Mouse (Mus musculus) erythroblast, embryonic 14.5 days (primary cell): Measurements from ENCODE around the gene Cldn2.

Experiments
- GATA1 ChIP-seq: IDR thresholded peaks from 2 replicates; pipeline ENCODE4 v1.6.1; 2012; ENCODE audit warnings: low read length, inconsistent platforms, mixed read lengths
- TAL1 ChIP-seq: IDR thresholded peaks from 3 replicates; pipeline ENCODE4 v1.6.1; 2012; ENCODE audit warnings: low read length, inconsistent platforms, mixed read lengths

DNA sequence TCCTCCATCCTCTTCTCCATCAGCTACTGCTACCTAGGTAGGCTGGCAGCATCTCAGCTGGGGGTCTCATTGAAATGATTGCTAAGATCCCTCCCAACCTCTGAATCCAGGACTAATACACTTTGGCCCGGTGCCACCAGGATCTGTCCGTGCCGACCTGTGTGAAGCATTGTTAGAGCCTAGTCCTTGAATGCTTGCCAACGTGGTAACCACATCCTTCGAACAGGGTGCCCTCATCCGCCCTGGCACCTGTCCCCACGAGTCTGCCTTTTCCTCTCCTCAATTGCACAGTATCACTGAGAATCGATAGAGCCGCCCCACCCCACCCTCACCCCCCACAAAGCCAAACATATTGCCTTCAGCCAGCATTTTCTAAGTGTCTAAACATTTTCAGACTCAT, 2.8 kb upstream of the Cldn2 start:
- TF ChIP-seq GATA1 (no peak), TAL1 (no peak)
